Comparison of ENCODE assay signal across 11 mouse cellular contexts in the genomic region with DNA sequence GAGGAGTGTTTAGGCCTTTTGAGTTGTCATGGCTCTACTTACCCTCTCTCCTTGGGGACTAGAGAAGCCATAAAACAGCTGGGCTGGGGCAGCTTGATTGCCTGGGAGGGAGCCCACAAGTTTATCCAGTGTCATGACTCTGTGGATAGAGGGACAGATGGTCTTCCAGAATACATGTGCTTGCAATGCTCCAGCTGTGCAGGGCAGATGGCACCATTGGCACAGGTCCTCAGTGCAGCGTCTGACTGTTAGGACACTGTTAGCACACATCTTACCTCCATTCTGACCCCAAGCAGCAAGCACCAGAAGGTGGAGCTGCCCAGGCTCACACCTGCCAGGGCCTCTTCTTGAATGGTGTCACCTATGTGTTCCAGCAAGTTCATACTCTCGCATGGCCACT.
"Had no signal": no experiment of that assay in that cellular context is flagged by ENCODE, and none has a peak within 500 bp of the region (broad histone marks: within the 10 kb centered on the region; RNA-seq: fewer than 3 reads in every experiment).

No protein-coding gene starts in this region.

- DNase-seq: kidney, postnatal 14 days; lung, embryonic 14.5 days; lung, postnatal 10 days; lung, postnatal 4 days; midbrain, embryonic 14.5 days; right cerebral cortex, postnatal 14 days; thymus, adult 2 months; thymus, postnatal 25 days had no signal

- H3K27me3 ChIP-seq: limb, embryonic 15.5 days; liver, embryonic 12.5 days; stomach, embryonic 15.5 days had no signal

- H3K9me3 ChIP-seq: limb, embryonic 15.5 days; liver, embryonic 12.5 days; stomach, embryonic 15.5 days had no signal

- H3K4me3 ChIP-seq: limb, embryonic 15.5 days; liver, embryonic 12.5 days; stomach, embryonic 15.5 days had no signal

- H3K4me2 ChIP-seq: limb, embryonic 15.5 days; liver, embryonic 12.5 days; lung, embryonic 14.5 days; stomach, embryonic 15.5 days had no signal

- H3K27ac ChIP-seq: limb, embryonic 15.5 days; liver, embryonic 12.5 days; stomach, embryonic 15.5 days had no signal

- ATAC-seq: liver, embryonic 12.5 days had no signal

- H3K9ac ChIP-seq: limb, embryonic 15.5 days; liver, embryonic 12.5 days; lung, embryonic 14.5 days; stomach, embryonic 15.5 days had no signal
